Mouse (Mus musculus) liver, embryonic 14.5 days (tissue): ENCODE measurements at regions not wholly inside any gene's neighbourhood (a gene's known extent, or its start where the extent isn't known, plus 50 kb on each side); places are given as distances from the start of the nearest gene placed in this dataset.
"Not testable (repeated sequence)": the region's sequence is repeated elsewhere in the genome, so short reads cannot be mapped to it uniquely, and the experiment has no call there.

Experiments
- CTCF ChIP-seq: IDR thresholded peaks from 2 replicates; pipeline ENCODE4 v1.5.1; 2016; ENCODE audit warnings: antibody characterized with exemption, low read depth, control low read depth
- EP300 ChIP-seq: IDR thresholded peaks from 2 replicates; pipeline ENCODE4 v1.6.1; 2016; ENCODE audit warnings: antibody characterized with exemption, low read depth

DNA sequence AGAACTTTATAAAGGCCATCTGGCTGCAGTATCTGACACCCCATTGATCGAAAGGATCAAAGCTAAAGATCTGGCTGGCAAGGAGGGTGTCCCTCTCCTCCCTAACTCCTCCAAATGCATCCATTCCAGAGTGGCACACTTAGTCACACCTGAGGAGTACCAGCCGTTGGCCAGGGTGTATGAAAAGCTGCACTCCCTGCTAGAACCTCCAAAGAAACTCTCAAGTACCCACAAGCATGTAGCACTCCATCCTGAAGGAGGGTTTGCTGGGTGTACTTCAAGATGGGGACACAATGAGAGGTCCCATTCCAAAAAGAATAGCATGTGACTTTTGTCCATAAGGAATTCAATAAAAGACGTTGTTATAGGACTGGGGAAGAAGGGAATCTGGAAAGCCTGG, 100.4 kb downstream of the Ero1lb start:
- TF ChIP-seq CTCF, EP300: not testable (repeated sequence)
